Mouse (Mus musculus) kidney, postnatal 36 days (tissue): ENCODE results near the gene Wipf1.

ENCODE experiments used
- DNase-seq, 2 experiments: peaks; one replicate each; pipeline ENCODE4 v3.0.0; 2021 to 2022; ENCODE audit warnings: mixed read lengths in 2 of 2

Gene Wipf1

GRCm38 (mm10) chr2:73529356-73530330 is at the start of gene Wipf1:
Gene Wipf1, minus strand, starts transcription at chr2:73529734.
- DNase-seq = peak; percentile 89 to 91

- no peak for DNase-seq
Measured at GRCm38 (mm10) chr2:73579168-73579567, 49.6 kb upstream of the Wipf1 start.

- DNase-seq = no peak
Measured at GRCm38 (mm10) chr2:73574418-73574817, 44.9 kb upstream of the Wipf1 start.

- DNase-seq = no peak
Measured at GRCm38 (mm10) chr2:73573556-73573955, 44.0 kb upstream of the Wipf1 start.

- peak; percentile 75 to 89 for DNase-seq
Measured at GRCm38 (mm10) chr2:73572539-73573372, 43.2 kb upstream of the Wipf1 start.

- DNase-seq = no peak
Measured at GRCm38 (mm10) chr2:73571901-73572300, 42.4 kb upstream of the Wipf1 start.

- no peak for DNase-seq
Measured at GRCm38 (mm10) chr2:73571304-73571703, 41.8 kb upstream of the Wipf1 start.

GRCm38 (mm10) chr2:73566989-73567605 is 37.6 kb upstream of the Wipf1 start:
- peak; percentile 68 to 79 for DNase-seq

- DNase-seq = peak in 1 of 2 experiments; percentile 70
Measured at GRCm38 (mm10) chr2:73566162-73566561, 36.6 kb upstream of the Wipf1 start.

- no peak for DNase-seq
Measured at GRCm38 (mm10) chr2:73563690-73564089, 34.2 kb upstream of the Wipf1 start.

GRCm38 (mm10) chr2:73562656-73563055 is 33.1 kb upstream of the Wipf1 start:
- no peak for DNase-seq

- DNase-seq = peak in 1 of 2 experiments; percentile 57
Measured at GRCm38 (mm10) chr2:73561665-73562063, 32.1 kb upstream of the Wipf1 start.

- DNase-seq = no peak
Measured at GRCm38 (mm10) chr2:73560899-73561664, 31.5 kb upstream of the Wipf1 start.

GRCm38 (mm10) chr2:73560445-73560844 is 30.9 kb upstream of the Wipf1 start:
- no peak for DNase-seq

GRCm38 (mm10) chr2:73557956-73558355 is 28.4 kb upstream of the Wipf1 start:
- DNase-seq = peak; percentile 69 to 75

GRCm38 (mm10) chr2:73557061-73557460 is 27.5 kb upstream of the Wipf1 start:
- peak; percentile 60 to 80 for DNase-seq

- DNase-seq = no peak
Measured at GRCm38 (mm10) chr2:73554389-73554788, 24.9 kb upstream of the Wipf1 start.

GRCm38 (mm10) chr2:73552926-73553325 is 23.4 kb upstream of the Wipf1 start:
- peak; percentile 42 to 53 for DNase-seq

GRCm38 (mm10) chr2:73550725-73551124 is 21.2 kb upstream of the Wipf1 start:
- peak in 1 of 2 experiments; percentile 69 for DNase-seq

- DNase-seq = no peak
Measured at GRCm38 (mm10) chr2:73548542-73548941, 19.0 kb upstream of the Wipf1 start.

GRCm38 (mm10) chr2:73547256-73547655 is 17.7 kb upstream of the Wipf1 start:
- no peak for DNase-seq

- no peak for DNase-seq
Measured at GRCm38 (mm10) chr2:73545556-73545955, 16.0 kb upstream of the Wipf1 start.
